Mouse (Mus musculus): ENCODE measurements around the gene Wdr35. TPM values are rescaled to one million over a fixed set of nuclear protein-coding genes. Genes with fewer than 3 reads are reported as not detected.

Wdr35 gene
- polyA plus RNA-seq, 1 experiment from 2014 or later: 14.6 TPM

- DNase-seq (ENCODE audit: low spot score): no peak
- H3K4me1 ChIP-seq: no peaks in the 10 kb centered on the region
- WGBS: 80% methylated on average over 5 of the region's 5 CpGs
- H3K36me3 ChIP-seq: 0 out of 2 replicates have a peak, but pooled peaks cover 2% of the 10 kb centered on the region
- no peaks in the 10 kb centered on the region for H3K27me3 ChIP-seq (ENCODE audit: insufficient read depth, poor library complexity, severe bottlenecking)
- no peak overlapping the region for H3K27ac ChIP-seq
- H3K9me3 ChIP-seq: no peaks in the 10 kb centered on the region
- H3K4me3 ChIP-seq: no peak overlapping the region
Measured at GRCm38 (mm10) chr12:9042316-9042715, 68.6 kb downstream of the Wdr35 start.

- no peak for DNase-seq (ENCODE audit: low spot score)
- H3K36me3 ChIP-seq: 0 out of 2 replicates have a peak, but pooled peaks cover 2% of the 10 kb centered on the region
- no peaks in the 10 kb centered on the region for H3K9me3 ChIP-seq
- H3K4me3 ChIP-seq: no peak overlapping the region
- WGBS: 83% methylated on average over 3 of the region's 3 CpGs
- H3K27ac ChIP-seq: no peak overlapping the region
- no peaks in the 10 kb centered on the region for H3K4me1 ChIP-seq
- H3K27me3 ChIP-seq (ENCODE audit: insufficient read depth, poor library complexity, severe bottlenecking): no peaks in the 10 kb centered on the region
Measured at GRCm38 (mm10) chr12:9042759-9043158, 69.1 kb downstream of the Wdr35 start.

GRCm38 (mm10) chr12:9044666-9045065 lies 71.0 kb downstream of the Wdr35 start:
- Histone ChIP-seq H3K9me3 (no peaks in the 10 kb centered on the region), H3K27me3 (ENCODE audit: insufficient read depth, poor library complexity, severe bottlenecking) (no peaks in the 10 kb centered on the region), H3K4me1 (no peaks in the 10 kb centered on the region), H3K4me3 (no peak overlapping the region), H3K36me3 (0 out of 2 replicates have a peak, but pooled peaks cover 2% of the 10 kb centered on the region), H3K27ac (no peak overlapping the region)
- 86% methylated on average over 7 of the region's 7 CpGs for WGBS
- DNase-seq (ENCODE audit: low spot score): no peak

- no peaks in the 10 kb centered on the region for H3K9me3 ChIP-seq
- H3K4me1 ChIP-seq: peaks cover 4% of the 10 kb centered on the region; the same call in 1 of the 2 replicates
- H3K27me3 ChIP-seq (ENCODE audit: insufficient read depth, poor library complexity, severe bottlenecking): no peaks in the 10 kb centered on the region
- 0 out of 2 replicates have a peak, but pooled peaks cover 2% of the 10 kb centered on the region for H3K36me3 ChIP-seq
- 77% methylated on average over 4 of the region's 4 CpGs for WGBS
- no peak overlapping the region for H3K4me3 ChIP-seq
- no peak overlapping the region for H3K27ac ChIP-seq
- DNase-seq (ENCODE audit: low spot score): no peak
Measured at GRCm38 (mm10) chr12:9046674-9047073, 73.0 kb downstream of the Wdr35 start.

- H3K4me1 ChIP-seq: peaks cover 4% of the 10 kb centered on the region; the same call in 1 of the 2 replicates
- H3K36me3 ChIP-seq: 0 out of 2 replicates have a peak, but pooled peaks cover 2% of the 10 kb centered on the region
- WGBS: 73% methylated on average over 8 of the region's 8 CpGs
- H3K27me3 ChIP-seq (ENCODE audit: insufficient read depth, poor library complexity, severe bottlenecking): no peaks in the 10 kb centered on the region
- no peak overlapping the region for H3K4me3 ChIP-seq
- DNase-seq (ENCODE audit: low spot score): no peak
- no peak overlapping the region for H3K27ac ChIP-seq
- no peaks in the 10 kb centered on the region for H3K9me3 ChIP-seq
Measured at GRCm38 (mm10) chr12:9048090-9048489, 74.4 kb downstream of the Wdr35 start.

- H3K4me3 ChIP-seq: no peak overlapping the region
- H3K9me3 ChIP-seq: no peaks in the 10 kb centered on the region
- WGBS: 25% methylated on average over 6 of the region's 6 CpGs
- no peaks in the 10 kb centered on the region for H3K36me3 ChIP-seq
- no peak for DNase-seq (ENCODE audit: low spot score)
- H3K27ac ChIP-seq: 0 out of 2 replicates have a peak overlapping the region, but pooled peaks have one; percentile 12
- H3K27me3 ChIP-seq (ENCODE audit: insufficient read depth, poor library complexity, severe bottlenecking): no peaks in the 10 kb centered on the region
- peaks cover 4% of the 10 kb centered on the region; the same call in 1 of the 2 replicates for H3K4me1 ChIP-seq
Measured at GRCm38 (mm10) chr12:9050824-9051223, 77.1 kb downstream of the Wdr35 start.

- no peaks in the 10 kb centered on the region for H3K9me3 ChIP-seq
- 54% methylated on average over 8 of the region's 8 CpGs for WGBS
- peaks cover 4% of the 10 kb centered on the region; the same call in 1 of the 2 replicates for H3K4me1 ChIP-seq
- H3K27me3 ChIP-seq (ENCODE audit: insufficient read depth, poor library complexity, severe bottlenecking): no peaks in the 10 kb centered on the region
- no peaks in the 10 kb centered on the region for H3K36me3 ChIP-seq
- H3K4me3 ChIP-seq: no peak overlapping the region
- no peak overlapping the region for H3K27ac ChIP-seq
- DNase-seq (ENCODE audit: low spot score): peak; percentile 88
Measured at GRCm38 (mm10) chr12:9052075-9052829, 78.6 kb downstream of the Wdr35 start.

GRCm38 (mm10) chr12:9053345-9053744 lies 79.7 kb downstream of the Wdr35 start:
- no peaks in the 10 kb centered on the region for H3K27me3 ChIP-seq (ENCODE audit: insufficient read depth, poor library complexity, severe bottlenecking)
- no peaks in the 10 kb centered on the region for H3K36me3 ChIP-seq
- DNase-seq (ENCODE audit: low spot score): no peak
- H3K4me1 ChIP-seq: peaks cover 4% of the 10 kb centered on the region; the same call in 1 of the 2 replicates
- no peaks in the 10 kb centered on the region for H3K9me3 ChIP-seq
- no peak overlapping the region for H3K27ac ChIP-seq
- WGBS: 56% methylated on average over 7 of the region's 7 CpGs
- no peak overlapping the region for H3K4me3 ChIP-seq

- WGBS: 64% methylated on average over 2 of the region's 2 CpGs
- Histone ChIP-seq H3K4me1 (peaks cover 4% of the 10 kb centered on the region; the same call in 1 of the 2 replicates), H3K27me3 (ENCODE audit: insufficient read depth, poor library complexity, severe bottlenecking) (no peaks in the 10 kb centered on the region), H3K36me3 (no peaks in the 10 kb centered on the region), H3K27ac (no peak overlapping the region), H3K4me3 (no peak overlapping the region), H3K9me3 (no peaks in the 10 kb centered on the region)
- DNase-seq (ENCODE audit: low spot score): no peak
Measured at GRCm38 (mm10) chr12:9054012-9054411, 80.3 kb downstream of the Wdr35 start.

GRCm38 (mm10) chr12:9055269-9055668 lies 81.6 kb downstream of the Wdr35 start:
- Histone ChIP-seq H3K27ac (no peak overlapping the region), H3K4me1 (peaks cover 4% of the 10 kb centered on the region; the same call in 1 of the 2 replicates), H3K27me3 (ENCODE audit: insufficient read depth, poor library complexity, severe bottlenecking) (no peaks in the 10 kb centered on the region), H3K4me3 (no peak overlapping the region), H3K36me3 (no peaks in the 10 kb centered on the region), H3K9me3 (no peaks in the 10 kb centered on the region)
- WGBS: 71% methylated on average over 11 of the region's 11 CpGs
- DNase-seq (ENCODE audit: low spot score): no peak

- H3K27me3 ChIP-seq (ENCODE audit: insufficient read depth, poor library complexity, severe bottlenecking): no peaks in the 10 kb centered on the region
- H3K9me3 ChIP-seq: no peaks in the 10 kb centered on the region
- no peak for DNase-seq (ENCODE audit: low spot score)
Measured at GRCm38 (mm10) chr12:9059502-9059901, 85.8 kb downstream of the Wdr35 start.

GRCm38 (mm10) chr12:9059965-9060364 lies 86.3 kb downstream of the Wdr35 start:
- WGBS: 89% methylated on average over 9 of the region's 9 CpGs
- DNase-seq (ENCODE audit: low spot score): no peak
- Histone ChIP-seq H3K27ac (no peak overlapping the region), H3K9me3 (no peaks in the 10 kb centered on the region), H3K4me1 (no peaks in the 10 kb centered on the region; the same call in 1 of the 2 replicates), H3K27me3 (ENCODE audit: insufficient read depth, poor library complexity, severe bottlenecking) (no peaks in the 10 kb centered on the region), H3K4me3 (no peak overlapping the region), H3K36me3 (no peaks in the 10 kb centered on the region)

More at GRCm38 (mm10) chr12:9059502-9059901, 85.8 kb downstream of the Wdr35 start:
- no peaks in the 10 kb centered on the region; the same call in 1 of the 2 replicates for H3K4me1 ChIP-seq
- no peak overlapping the region for H3K4me3 ChIP-seq
- H3K27ac ChIP-seq: no peak overlapping the region
- H3K36me3 ChIP-seq: no peaks in the 10 kb centered on the region
- WGBS: 91% methylated on average over 3 of the region's 3 CpGs

GRCm38 (mm10) chr12:9063611-9064010 lies 89.9 kb downstream of the Wdr35 start:
- 70% methylated on average over 6 of the region's 6 CpGs for WGBS
- H3K4me1 ChIP-seq: no peaks in the 10 kb centered on the region
- no peak overlapping the region for H3K27ac ChIP-seq
- no peaks in the 10 kb centered on the region for H3K9me3 ChIP-seq
- no peaks in the 10 kb centered on the region for H3K36me3 ChIP-seq
- H3K4me3 ChIP-seq: no peak overlapping the region
- DNase-seq (ENCODE audit: low spot score): no peak
- no peaks in the 10 kb centered on the region for H3K27me3 ChIP-seq (ENCODE audit: insufficient read depth, poor library complexity, severe bottlenecking)
